Mouse (Mus musculus) cortical plate, adult 2 months (tissue): ENCODE results near the gene Crocc2. TPM values are rescaled to one million over a fixed set of nuclear protein-coding genes. Genes with fewer than 3 reads are reported as not detected.

ENCODE experiments used
- H3K27ac ChIP-seq: fragments of 200-500 bp; 2 replicates; pipeline ENCODE4 v1.5.1; 2012; ENCODE audit warnings: low read length, control low read depth, inconsistent platforms; ENCODE audit not compliant: insufficient read depth
- H3K4me1 ChIP-seq: fragments of 200-500 bp; 2 replicates; pipeline ENCODE4 v1.6.1; 2011; ENCODE audit warnings: low read length; ENCODE audit not compliant: control insufficient read depth, insufficient read depth
- H3K4me3 ChIP-seq: fragments of 200-500 bp; 2 replicates; pipeline ENCODE4 v1.5.1; 2011; ENCODE audit warnings: mild to moderate bottlenecking, low read length, control low read depth; ENCODE audit not compliant: insufficient read depth
- CTCF ChIP-seq: fragments of 200-500 bp; IDR thresholded peaks from 2 replicates; pipeline ENCODE4 v1.5.1; 2011; ENCODE audit warnings: mild to moderate bottlenecking, control low read depth, low read length; ENCODE audit not compliant: insufficient read depth; ENCODE audit errors: extremely low read depth
- POLR2A ChIP-seq: fragments of 200-500 bp; IDR thresholded peaks from 2 replicates; pipeline ENCODE4 v1.6.1; 2011; ENCODE audit warnings: mild to moderate bottlenecking, low read length, control low read depth; ENCODE audit not compliant: insufficient read depth; ENCODE audit errors: extremely low read depth
- polyA plus RNA-seq: library from polyadenylated mRNA; depleted of rRNA; stranded (reverse); fragments of >200 nt; gene quantifications from 2 replicates; pipeline ENCODE4 v1.2.3, GENCODE M21; 2012

Crocc2 gene
- polyA plus RNA-seq, 1 experiment, result 0.29 TPM

DNA sequence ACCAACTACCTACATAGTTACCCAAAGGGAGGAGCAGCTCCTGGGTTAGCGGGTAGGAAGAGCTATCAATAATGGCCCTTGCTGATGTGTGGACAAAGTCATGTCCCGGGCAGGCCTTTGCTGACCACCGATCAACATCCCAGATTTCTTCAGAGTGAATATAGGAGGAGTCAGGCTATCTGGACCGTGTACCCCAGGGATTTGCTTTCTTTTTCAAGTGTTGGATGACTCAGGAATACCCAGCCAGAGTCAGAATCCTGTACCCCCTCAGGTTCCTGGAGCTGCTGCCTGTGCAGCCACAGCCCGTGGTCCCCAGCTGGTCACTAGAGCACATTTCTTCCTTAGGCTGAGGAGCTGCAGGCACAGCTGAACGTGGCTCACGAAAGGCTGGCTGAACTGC lies 43.9 kb downstream of the Crocc2 start:
- Histone ChIP-seq H3K4me3 (no peak overlapping the region), H3K4me1 (peaks cover 2% of the 10 kb centered on the region; the same call in 1 of the 2 replicates), H3K27ac (no peak overlapping the region)
- TF ChIP-seq CTCF (no peak), POLR2A (no peak)

DNA sequence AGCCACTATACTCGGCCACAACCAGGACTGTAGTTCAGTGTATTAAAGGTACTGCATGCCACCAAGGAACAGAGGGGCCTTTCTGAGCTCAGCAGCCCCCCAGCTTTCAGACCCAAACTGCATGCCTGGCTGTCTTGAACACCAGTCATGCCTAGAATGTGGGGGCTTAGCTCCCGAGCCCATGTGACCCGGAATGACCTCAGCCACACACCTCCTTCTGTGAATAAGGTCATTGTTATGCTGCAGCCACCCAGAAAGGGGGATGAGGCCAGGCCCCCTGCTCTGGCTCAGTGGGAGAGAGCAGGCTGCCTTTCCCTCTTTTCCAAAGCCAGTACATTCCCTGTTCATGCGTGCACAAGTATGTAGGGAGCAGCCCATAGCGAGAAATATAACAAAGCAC lies 46.1 kb downstream of the Crocc2 start:
- Histone ChIP-seq H3K4me3 (no peak overlapping the region), H3K27ac (no peak overlapping the region), H3K4me1 (peaks cover 2% of the 10 kb centered on the region; the same call in 1 of the 2 replicates)
- TF ChIP-seq CTCF (no peak), POLR2A (no peak)

DNA sequence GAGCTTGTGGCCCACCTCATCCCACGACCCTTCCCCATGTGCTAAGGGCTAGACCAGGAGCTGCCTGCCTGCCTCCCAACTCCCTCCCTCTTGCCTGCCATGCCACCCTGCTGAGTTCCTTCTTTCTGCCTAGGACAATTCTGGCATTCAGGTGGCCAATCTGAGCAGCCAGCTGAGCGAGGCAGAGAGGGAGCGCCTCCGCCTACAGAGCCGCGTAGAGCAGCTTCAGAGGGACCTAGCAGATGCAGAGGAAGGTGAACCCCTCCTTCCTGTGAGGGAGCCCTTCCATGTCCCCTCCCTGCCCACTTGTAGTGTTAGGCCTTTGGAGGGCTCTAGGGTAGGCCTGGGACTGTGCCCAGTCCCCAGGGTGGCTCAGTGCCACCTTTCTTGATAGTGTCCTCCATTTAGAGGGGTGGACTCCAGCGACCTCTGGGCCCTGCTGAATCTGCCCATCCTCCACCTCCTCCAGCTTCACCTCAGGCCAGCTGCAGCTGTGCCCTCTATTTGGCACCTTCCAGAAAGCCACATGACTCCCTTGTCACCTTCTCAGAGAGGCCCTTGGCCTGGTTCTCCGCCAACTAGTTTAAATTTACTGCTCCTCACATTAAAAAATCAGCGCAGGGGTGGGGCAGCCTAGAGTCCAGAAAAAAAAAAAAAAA lies 48.4 kb downstream of the Crocc2 start:
- Histone ChIP-seq H3K4me3 (no peak overlapping the region), H3K27ac (no peak overlapping the region), H3K4me1 (peaks cover 2% of the 10 kb centered on the region; the same call in 1 of the 2 replicates)
- TF ChIP-seq CTCF, result no peak
- TF ChIP-seq POLR2A, result no peak

DNA sequence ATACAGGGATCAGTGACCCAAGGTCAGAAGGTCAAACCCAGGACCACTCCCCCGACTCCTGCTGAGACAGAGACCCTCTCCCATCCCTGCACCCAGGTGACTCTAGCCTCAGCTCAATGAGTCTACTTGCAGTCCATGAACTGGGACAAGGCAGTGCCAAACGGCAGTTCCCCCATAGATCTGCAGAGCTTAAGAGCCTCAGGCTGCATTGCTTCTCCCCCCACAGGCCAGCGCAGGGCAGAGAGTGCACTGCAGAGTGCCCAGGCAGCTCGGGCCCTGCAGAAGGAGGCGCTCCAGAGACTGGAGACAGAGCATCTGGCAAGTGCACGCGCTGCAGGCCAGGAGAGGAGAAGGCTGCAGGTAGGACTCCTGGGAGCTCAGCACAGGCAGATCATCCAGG lies 49.0 kb downstream of the Crocc2 start:
- no peak overlapping the region for H3K27ac ChIP-seq
- no peak overlapping the region for H3K4me3 ChIP-seq
- no peak for TF ChIP-seq CTCF
- TF ChIP-seq POLR2A, result no peak
- peaks cover 2% of the 10 kb centered on the region; the same call in 1 of the 2 replicates for H3K4me1 ChIP-seq

DNA sequence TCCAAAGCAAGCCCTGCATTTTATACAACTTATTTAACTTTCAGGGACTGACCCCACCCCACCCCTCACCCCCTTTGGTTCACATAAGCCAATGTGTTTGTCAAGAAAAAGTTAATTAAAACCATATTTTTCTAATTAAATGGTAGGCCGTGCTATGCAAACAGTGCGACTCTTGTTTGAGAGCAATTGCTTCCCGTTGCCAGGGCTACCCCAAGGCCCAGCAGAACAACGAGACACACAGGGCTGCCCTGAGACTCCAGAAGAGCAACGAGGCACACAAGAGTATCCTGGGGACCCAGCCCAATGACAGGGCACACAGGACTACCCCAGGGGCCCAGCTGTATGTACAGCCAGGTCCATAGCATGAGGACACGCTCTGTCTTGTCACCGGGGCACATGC lies 52.3 kb downstream of the Crocc2 start:
- H3K27ac ChIP-seq, result no peak overlapping the region
- TF ChIP-seq POLR2A (no peak), CTCF (no peak)
- H3K4me3 ChIP-seq, result no peak overlapping the region
- peaks cover 2% of the 10 kb centered on the region; the same call in 1 of the 2 replicates for H3K4me1 ChIP-seq

DNA sequence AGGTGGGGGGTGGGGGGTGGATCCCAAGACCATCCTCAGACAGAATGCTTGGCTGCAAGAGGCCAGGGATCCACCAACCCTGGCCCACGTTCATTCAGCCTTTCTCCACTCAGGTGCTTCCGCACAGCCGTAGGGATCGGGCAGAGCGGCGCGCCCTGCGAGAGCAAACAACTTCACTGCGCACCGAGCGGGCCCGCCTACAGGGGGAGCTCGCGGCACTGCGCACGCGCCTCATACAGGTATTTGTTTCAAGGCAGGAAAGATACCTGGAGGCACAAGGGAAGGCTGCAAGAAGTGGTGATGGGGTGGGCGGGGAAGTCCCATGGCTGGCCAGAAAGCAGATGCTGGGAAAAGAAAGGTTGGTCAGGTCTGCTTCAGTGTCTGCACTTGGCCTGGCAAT lies 55.4 kb downstream of the Crocc2 start:
- Histone ChIP-seq H3K4me1 (no peaks in the 10 kb centered on the region), H3K27ac (no peak overlapping the region), H3K4me3 (no peak overlapping the region)
- peak; percentile 26 for TF ChIP-seq CTCF
- TF ChIP-seq POLR2A, result no peak

DNA sequence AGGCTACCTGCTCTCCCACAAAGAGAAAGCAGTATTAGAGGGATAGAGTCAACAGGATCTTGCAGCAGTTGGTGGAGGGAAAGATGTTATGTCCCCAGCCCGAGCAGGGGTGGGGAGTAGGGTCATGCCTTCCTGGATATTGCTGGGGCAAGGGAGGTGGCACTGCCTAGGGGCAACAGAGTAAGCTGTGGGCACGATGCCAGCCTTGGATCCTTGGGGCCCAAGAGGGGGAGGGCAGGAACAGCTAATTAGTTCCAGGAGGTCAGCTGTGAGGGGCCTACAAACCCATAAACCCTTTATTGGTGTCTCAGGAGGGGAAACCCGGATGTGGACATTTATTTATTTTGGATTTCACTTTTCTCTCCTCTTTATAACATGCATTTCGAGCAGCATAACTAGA lies 56.7 kb downstream of the Crocc2 start:
- H3K27ac ChIP-seq, result no peak overlapping the region
- no peaks in the 10 kb centered on the region for H3K4me1 ChIP-seq
- H3K4me3 ChIP-seq, result no peak overlapping the region
- TF ChIP-seq CTCF (no peak), POLR2A (no peak)

DNA sequence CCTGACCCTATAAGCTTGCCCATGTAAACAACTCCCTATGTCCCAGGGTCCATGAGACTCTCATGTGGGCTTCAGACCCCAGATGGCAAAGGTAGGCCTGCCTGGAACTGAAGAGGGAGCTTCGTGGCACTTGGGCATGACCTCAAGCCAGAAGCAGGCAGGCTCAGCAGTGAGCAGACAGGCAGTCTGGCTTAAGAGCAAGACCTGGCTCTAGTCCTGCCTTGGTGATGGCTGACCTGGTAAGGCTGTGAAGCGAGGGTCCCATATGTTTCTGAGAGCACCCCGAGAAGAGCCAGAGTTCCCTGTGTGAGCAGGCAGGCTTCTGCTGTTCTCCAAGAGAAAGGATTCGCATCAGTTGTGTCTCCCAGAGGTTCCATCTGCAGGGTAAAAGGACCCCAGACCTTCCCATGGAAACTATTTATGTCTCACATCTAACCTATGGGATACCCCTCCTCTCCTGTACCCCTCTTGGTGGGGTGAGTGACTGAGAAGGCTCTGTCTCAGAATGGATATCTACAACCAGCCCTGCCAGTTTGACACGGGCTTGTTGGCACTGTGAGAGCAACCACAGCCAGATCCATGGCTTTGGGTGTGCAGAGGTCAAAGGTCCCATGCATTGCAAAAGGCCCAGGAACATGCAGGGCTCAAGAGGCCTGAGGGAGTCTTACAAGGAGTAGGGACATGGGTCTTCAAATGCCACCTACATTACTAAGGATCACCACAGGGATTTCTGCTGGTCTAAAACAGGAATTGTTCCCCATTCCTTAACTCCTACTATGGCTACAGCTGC lies 57.4 kb downstream of the Crocc2 start:
- Histone ChIP-seq H3K27ac (no peak overlapping the region), H3K4me1 (no peaks in the 10 kb centered on the region), H3K4me3 (no peak overlapping the region)
- TF ChIP-seq CTCF (no peak), POLR2A (no peak)

DNA sequence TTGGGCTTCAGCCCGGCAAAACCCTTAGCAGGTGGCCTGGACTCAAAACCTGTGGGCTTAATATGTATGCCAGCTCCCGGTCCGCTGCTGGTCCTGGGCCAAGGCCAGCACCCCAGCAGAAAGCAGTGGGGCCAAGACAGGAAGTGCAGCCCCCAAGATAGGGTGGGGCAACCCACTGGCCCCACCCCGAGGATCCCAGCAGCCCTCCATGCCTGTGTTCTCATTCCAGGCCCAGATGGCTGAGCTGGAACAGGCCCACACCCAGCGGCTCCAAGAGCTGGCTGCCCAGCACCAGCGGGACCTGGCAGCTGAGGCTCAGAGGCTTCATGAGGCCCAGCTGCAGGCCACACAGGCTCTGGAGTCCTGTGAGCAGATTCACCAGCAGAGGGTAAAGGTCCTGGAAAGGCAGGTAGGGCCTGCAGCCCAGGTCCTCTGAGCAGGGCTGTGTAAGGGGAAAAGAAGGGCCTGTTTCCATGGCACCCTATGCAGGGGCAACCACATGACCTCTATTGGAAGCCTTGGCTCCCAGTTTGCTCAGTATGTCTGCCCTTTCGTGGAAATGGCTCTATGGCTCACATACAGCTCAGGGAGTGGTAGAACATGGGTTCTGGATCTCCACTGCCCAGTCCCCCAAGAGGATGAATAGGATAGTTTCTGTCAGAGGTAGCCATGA lies 58.9 kb downstream of the Crocc2 start:
- TF ChIP-seq CTCF, result no peak
- no peak for TF ChIP-seq POLR2A
- no peaks in the 10 kb centered on the region for H3K4me1 ChIP-seq
- no peak overlapping the region for H3K27ac ChIP-seq
- no peak overlapping the region for H3K4me3 ChIP-seq
